Mouse (Mus musculus): Measurements from ENCODE around the gene Hoxd10. TPM values are rescaled to one million over a fixed set of nuclear protein-coding genes. Genes with fewer than 3 reads are reported as not detected.

Gene Hoxd10
- polyA plus RNA-seq, 1 experiment from 2014 or later, result not detected

GRCm38 (mm10) chr2:74720955-74721491, 29.3 kb downstream of the Hoxd10 start:
- H3K9me3 ChIP-seq (ENCODE audit: control insufficient read depth, low read length), result no peaks in the 10 kb centered on the region

GRCm38 (mm10) chr2:74721882-74722281, 30.2 kb downstream of the Hoxd10 start:
- WGBS, result 7% methylated on average over 6 of the region's 6 CpGs
- peak overlapping the region; percentile 58; the same call in 1 of the 2 replicates for H3K4me3 ChIP-seq (ENCODE audit: low read depth, low read length)
- no peaks in the 10 kb centered on the region for H3K36me3 ChIP-seq (ENCODE audit: control insufficient read depth, insufficient read depth, low read length)
- DNase-seq (ENCODE audit: low spot score) (no peak), ATAC-seq (ENCODE audit: low FRiP score) (no peak)
- H3K27me3 ChIP-seq (ENCODE audit: control insufficient read depth, insufficient read depth, low read length), result peaks cover 85% of the 10 kb centered on the region
- no peaks in the 10 kb centered on the region for H3K4me1 ChIP-seq (replicated peaks; ENCODE audit: control insufficient read depth, insufficient read depth, low read length)
- H3K9ac ChIP-seq (ENCODE audit: low read depth, low read length), result 0 out of 2 replicates have a peak overlapping the region, but pooled peaks have one; percentile 12
- no peak overlapping the region for H3K4me2 ChIP-seq (replicated peaks; ENCODE audit: low read depth, low read length)
- no peaks in the 10 kb centered on the region for H3K9me3 ChIP-seq (ENCODE audit: control insufficient read depth, low read length)
- no peak overlapping the region for H3K27ac ChIP-seq (ENCODE audit: low read depth, low read length)

More at GRCm38 (mm10) chr2:74720955-74721491, 29.3 kb downstream of the Hoxd10 start:
- 11% methylated on average over 5 of the region's 5 CpGs for WGBS
- no peak for ATAC-seq (ENCODE audit: low FRiP score)
- Histone ChIP-seq H3K36me3 (ENCODE audit: control insufficient read depth, insufficient read depth, low read length) (no peaks in the 10 kb centered on the region), H3K4me2 (replicated peaks; ENCODE audit: low read depth, low read length) (no peak overlapping the region), H3K9ac (ENCODE audit: low read depth, low read length) (no peak overlapping the region), H3K4me1 (replicated peaks; ENCODE audit: control insufficient read depth, insufficient read depth, low read length) (no peaks in the 10 kb centered on the region), H3K4me3 (ENCODE audit: low read depth, low read length) (no peak overlapping the region), H3K27ac (ENCODE audit: low read depth, low read length) (no peak overlapping the region), H3K27me3 (ENCODE audit: control insufficient read depth, insufficient read depth, low read length) (peaks cover 83% of the 10 kb centered on the region)
- no peak for DNase-seq (ENCODE audit: low spot score)

DNA sequence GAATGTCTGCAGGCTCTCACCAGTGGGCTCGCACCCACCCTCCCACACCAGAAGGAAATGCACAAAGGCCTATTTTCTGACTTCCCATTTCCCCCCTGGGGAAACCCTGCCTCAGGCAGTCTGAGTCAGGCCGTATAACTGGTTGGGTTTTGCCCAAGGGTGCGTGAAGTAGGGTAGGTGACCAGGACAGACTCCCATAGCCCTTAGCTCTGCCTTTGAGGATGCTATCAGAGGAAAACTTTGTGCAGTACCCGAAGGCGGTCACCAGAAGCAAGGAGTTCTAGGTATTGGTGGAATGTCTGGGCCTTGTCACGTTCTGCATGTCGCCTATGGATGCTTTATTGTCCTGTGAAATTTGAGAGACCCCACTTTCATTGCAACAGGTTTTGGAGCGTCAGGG, 31.2 kb downstream of the Hoxd10 start:
- H3K4me3 ChIP-seq (ENCODE audit: low read depth, low read length), result peak overlapping the region; percentile 58
- H3K9ac ChIP-seq (ENCODE audit: low read depth, low read length), result peak overlapping the region; percentile 62
- H3K4me2 ChIP-seq (replicated peaks; ENCODE audit: low read depth, low read length), result peak overlapping the region; percentile 39
- 0 out of 2 replicates have a peak overlapping the region, but pooled peaks have one; percentile 81 for H3K27ac ChIP-seq (ENCODE audit: low read depth, low read length)
- 7% methylated on average over 8 of the region's 8 CpGs for WGBS
- H3K4me1 ChIP-seq (replicated peaks; ENCODE audit: control insufficient read depth, insufficient read depth, low read length), result no peaks in the 10 kb centered on the region
- DNase-seq (ENCODE audit: low spot score) (no peak), ATAC-seq (ENCODE audit: low FRiP score) (no peak)
- H3K27me3 ChIP-seq (ENCODE audit: control insufficient read depth, insufficient read depth, low read length), result peaks cover 93% of the 10 kb centered on the region
- no peaks in the 10 kb centered on the region for H3K9me3 ChIP-seq (ENCODE audit: control insufficient read depth, low read length)
- H3K36me3 ChIP-seq (ENCODE audit: control insufficient read depth, insufficient read depth, low read length), result no peaks in the 10 kb centered on the region

DNA sequence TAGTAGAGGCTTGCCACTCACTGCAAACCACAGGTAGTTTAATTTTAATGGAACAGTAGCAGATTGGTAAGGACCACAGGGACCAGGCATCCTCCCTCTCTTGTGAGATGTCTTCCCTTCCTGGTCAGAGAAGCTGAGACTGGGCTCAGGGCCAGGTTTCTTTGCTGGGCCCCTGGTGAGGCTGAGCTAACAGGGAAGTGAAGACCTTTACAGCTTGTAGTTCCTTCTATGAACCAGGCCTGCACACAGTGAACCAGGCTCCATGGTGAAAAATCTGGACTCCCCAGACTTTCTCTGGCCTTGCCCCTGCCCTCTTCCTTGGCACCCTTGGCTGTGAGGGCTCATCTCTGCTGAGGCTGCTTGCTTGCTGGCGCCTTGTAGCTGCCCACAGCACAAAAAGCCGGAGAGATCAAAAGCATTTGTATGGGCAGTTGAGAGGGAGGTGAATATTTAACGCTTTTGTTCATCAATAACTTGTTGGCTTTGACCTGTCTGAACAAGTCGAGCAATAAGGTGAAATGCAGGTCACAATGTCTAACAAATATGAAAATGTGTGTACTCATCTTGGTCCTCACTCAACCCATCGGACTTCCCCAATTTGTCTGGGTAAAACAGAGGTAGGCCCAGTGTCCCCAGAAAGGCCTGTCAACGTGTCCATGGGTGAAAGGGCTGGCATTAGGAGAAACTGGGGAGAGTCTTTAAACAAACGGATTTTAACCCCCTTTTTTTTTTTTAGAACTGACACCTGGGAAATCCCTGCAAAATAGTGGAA, 32.7 kb downstream of the Hoxd10 start:
- H3K4me2 ChIP-seq (replicated peaks; ENCODE audit: low read depth, low read length), result peak overlapping the region; percentile 39

GRCm38 (mm10) chr2:74725171-74725570, 33.4 kb downstream of the Hoxd10 start:
- Histone ChIP-seq H3K9ac (ENCODE audit: low read depth, low read length) (peak overlapping the region; percentile 62), H3K9me3 (ENCODE audit: control insufficient read depth, low read length) (no peaks in the 10 kb centered on the region), H3K27me3 (ENCODE audit: control insufficient read depth, insufficient read depth, low read length) (peaks cover 94% of the 10 kb centered on the region), H3K27ac (ENCODE audit: low read depth, low read length) (peak overlapping the region; percentile 81), H3K4me1 (replicated peaks; ENCODE audit: control insufficient read depth, insufficient read depth, low read length) (no peaks in the 10 kb centered on the region), H3K36me3 (ENCODE audit: control insufficient read depth, insufficient read depth, low read length) (no peaks in the 10 kb centered on the region), H3K4me3 (ENCODE audit: low read depth, low read length) (peak overlapping the region; percentile 58), H3K4me2 (replicated peaks; ENCODE audit: low read depth, low read length) (peak overlapping the region; percentile 39)
- 1% methylated on average over 17 of the region's 17 CpGs for WGBS
- ATAC-seq (ENCODE audit: low FRiP score) (no peak), DNase-seq (ENCODE audit: low spot score) (no peak)

More for the DNA sequence above, 32.7 kb downstream of the Hoxd10 start:
- H3K4me3 ChIP-seq (ENCODE audit: low read depth, low read length), result peak overlapping the region; percentile 58
- no peaks in the 10 kb centered on the region for H3K4me1 ChIP-seq (replicated peaks; ENCODE audit: control insufficient read depth, insufficient read depth, low read length)
- DNase-seq (ENCODE audit: low spot score), result no peak
- peaks cover 97% of the 10 kb centered on the region for H3K27me3 ChIP-seq (ENCODE audit: control insufficient read depth, insufficient read depth, low read length)
- WGBS, result 8% methylated on average over 7 of the region's 7 CpGs
- H3K9ac ChIP-seq (ENCODE audit: low read depth, low read length), result peak overlapping the region; percentile 62
- no peaks in the 10 kb centered on the region for H3K9me3 ChIP-seq (ENCODE audit: control insufficient read depth, low read length)
- peak overlapping the region; percentile 81 for H3K27ac ChIP-seq (ENCODE audit: low read depth, low read length)
- no peaks in the 10 kb centered on the region for H3K36me3 ChIP-seq (ENCODE audit: control insufficient read depth, insufficient read depth, low read length)
- ATAC-seq (ENCODE audit: low FRiP score), result no peak

DNA sequence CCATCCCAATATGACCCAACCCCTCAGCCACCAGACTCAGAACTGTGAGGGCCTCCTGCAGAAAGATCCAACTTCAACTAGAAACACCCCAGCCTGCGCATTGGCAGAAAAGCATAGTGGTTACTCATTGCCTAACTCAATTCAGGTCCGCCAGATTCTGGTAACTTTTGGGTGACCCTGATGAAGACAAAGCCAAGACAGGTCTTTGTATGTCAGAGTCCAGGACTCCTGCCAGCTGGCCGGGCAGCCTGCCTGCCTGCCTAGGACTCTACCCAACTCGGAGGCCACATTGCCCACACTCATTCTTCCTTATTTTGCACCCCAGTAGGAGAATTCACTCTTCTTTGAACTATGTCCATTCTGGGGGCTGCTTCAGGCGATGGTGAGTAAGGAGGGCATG, 34.8 kb downstream of the Hoxd10 start, which contains the start of gene Gm28230:
TSS of gene Gm28230 (plus strand) at position 178 of the 400 bp plus-strand sequence.
- ATAC-seq (ENCODE audit: low FRiP score), result no peak
- H3K4me3 ChIP-seq (ENCODE audit: low read depth, low read length), result peak within 1 kb of the TSS; percentile 58
- H3K9ac ChIP-seq (ENCODE audit: low read depth, low read length), result peak within 1 kb of the TSS; percentile 66
- no peaks in the 10 kb centered on the region for H3K36me3 ChIP-seq (ENCODE audit: control insufficient read depth, insufficient read depth, low read length)
- peaks cover 96% of the 10 kb centered on the region for H3K27me3 ChIP-seq (ENCODE audit: control insufficient read depth, insufficient read depth, low read length)
- WGBS, result 5% methylated on average over 5 of the region's 5 CpGs
- DNase-seq (ENCODE audit: low spot score), result no peak
- H3K27ac ChIP-seq (ENCODE audit: low read depth, low read length), result peak within 1 kb of the TSS; percentile 88
- peak within 1 kb of the TSS; percentile 39 for H3K4me2 ChIP-seq (replicated peaks; ENCODE audit: low read depth, low read length)
- no peaks in the 10 kb centered on the region for H3K9me3 ChIP-seq (ENCODE audit: control insufficient read depth, low read length)
- H3K4me1 ChIP-seq (replicated peaks; ENCODE audit: control insufficient read depth, insufficient read depth, low read length), result no peaks in the 10 kb centered on the region; the same call in 1 of the 2 replicates

- Histone ChIP-seq H3K9me3 (ENCODE audit: control insufficient read depth, low read length) (no peaks in the 10 kb centered on the region), H3K36me3 (ENCODE audit: control insufficient read depth, insufficient read depth, low read length) (no peaks in the 10 kb centered on the region), H3K9ac (ENCODE audit: low read depth, low read length) (peak overlapping the region; percentile 66), H3K27me3 (ENCODE audit: control insufficient read depth, insufficient read depth, low read length) (peaks cover 95% of the 10 kb centered on the region), H3K4me2 (replicated peaks; ENCODE audit: low read depth, low read length) (peak overlapping the region; percentile 39), H3K4me3 (ENCODE audit: low read depth, low read length) (peak overlapping the region; percentile 58), H3K4me1 (replicated peaks; ENCODE audit: control insufficient read depth, insufficient read depth, low read length) (no peaks in the 10 kb centered on the region; the same call in 1 of the 2 replicates), H3K27ac (ENCODE audit: low read depth, low read length) (peak overlapping the region; percentile 88)
- ATAC-seq (ENCODE audit: low FRiP score) (peak; percentile 41; the same call in 1 of the 2 replicates), DNase-seq (ENCODE audit: low spot score) (no peak)
- under 1% methylated on average over 43 of the region's 43 CpGs for WGBS
Observed at GRCm38 (mm10) chr2:74726973-74727639, 35.4 kb downstream of the Hoxd10 start.

DNA sequence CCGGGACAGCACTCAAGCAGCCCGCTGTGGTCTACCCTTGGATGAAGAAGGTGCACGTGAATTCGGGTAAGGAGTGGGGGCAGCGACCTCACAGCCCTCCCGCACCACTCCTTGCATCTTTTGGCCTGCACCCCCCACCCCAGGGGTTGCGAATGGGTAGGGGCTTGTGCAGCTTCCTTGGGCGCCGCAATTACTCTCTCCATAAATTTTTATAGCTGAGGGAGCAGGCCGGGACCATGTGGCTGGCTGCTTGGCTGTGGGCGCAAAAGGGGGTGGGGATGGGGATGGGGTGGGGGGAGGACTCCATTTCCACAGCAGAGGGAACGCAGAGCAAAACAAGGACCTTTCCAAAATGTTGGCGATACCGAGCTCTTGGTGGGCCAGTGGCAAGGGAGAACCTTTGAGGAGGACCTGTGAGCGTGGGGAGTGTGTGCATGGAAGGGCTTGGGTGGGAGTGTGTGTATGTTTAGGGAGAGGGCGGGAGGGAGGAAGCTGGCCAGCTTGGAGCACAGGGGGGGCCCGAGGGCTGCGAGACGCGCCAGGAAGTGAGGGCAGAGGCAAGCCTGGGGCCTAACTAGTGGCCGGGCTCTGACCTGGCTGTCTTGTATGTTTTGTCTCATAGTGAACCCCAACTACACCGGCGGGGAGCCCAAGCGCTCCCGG, 36.0 kb downstream of the Hoxd10 start:
- Histone ChIP-seq H3K9me3 (ENCODE audit: control insufficient read depth, low read length) (no peaks in the 10 kb centered on the region), H3K36me3 (ENCODE audit: control insufficient read depth, insufficient read depth, low read length) (no peaks in the 10 kb centered on the region), H3K4me3 (ENCODE audit: low read depth, low read length) (peak overlapping the region; percentile 58), H3K27ac (ENCODE audit: low read depth, low read length) (peak overlapping the region; percentile 88), H3K9ac (ENCODE audit: low read depth, low read length) (peak overlapping the region; percentile 66), H3K27me3 (ENCODE audit: control insufficient read depth, insufficient read depth, low read length) (peaks cover 95% of the 10 kb centered on the region), H3K4me1 (replicated peaks; ENCODE audit: control insufficient read depth, insufficient read depth, low read length) (no peaks in the 10 kb centered on the region; the same call in 1 of the 2 replicates), H3K4me2 (replicated peaks; ENCODE audit: low read depth, low read length) (peak overlapping the region; percentile 39)
- ATAC-seq (ENCODE audit: low FRiP score) (no peak), DNase-seq (ENCODE audit: low spot score) (no peak)
- 1% methylated on average over 24 of the region's 25 CpGs for WGBS

All from hindbrain, embryonic 11.5 days (tissue).